Mouse (Mus musculus): ENCODE measurements around the gene Klhl33.
"Not testable (repeated sequence)": the region's sequence is repeated elsewhere in the genome, so short reads cannot be mapped to it uniquely, and the experiment has no call there.

Klhl33 gene

DNA sequence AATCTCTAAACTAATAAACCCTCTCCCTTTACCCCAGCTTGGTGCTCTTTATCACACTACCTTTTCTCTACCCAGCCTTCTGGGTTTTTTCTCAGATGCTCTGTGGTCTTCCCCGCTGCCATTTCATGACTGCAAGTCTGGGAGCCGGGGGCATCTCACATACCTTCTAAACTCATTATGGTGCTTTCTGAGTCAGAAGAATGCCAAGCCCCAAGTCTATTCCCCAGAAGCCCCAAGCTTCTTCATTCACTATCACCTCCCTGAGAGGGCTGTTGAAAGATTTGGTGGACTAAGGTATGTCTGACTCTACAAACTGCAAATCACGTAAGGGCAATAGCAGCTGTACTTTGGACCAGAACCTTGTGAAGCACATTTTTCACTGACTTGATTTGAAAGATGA, 30.3 kb downstream of the Klhl33 start:
- in situ Hi-C loops (cut with MboI; ENCODE audit: unreplicated experiment in 2 of 2) = no loop called here

DNA sequence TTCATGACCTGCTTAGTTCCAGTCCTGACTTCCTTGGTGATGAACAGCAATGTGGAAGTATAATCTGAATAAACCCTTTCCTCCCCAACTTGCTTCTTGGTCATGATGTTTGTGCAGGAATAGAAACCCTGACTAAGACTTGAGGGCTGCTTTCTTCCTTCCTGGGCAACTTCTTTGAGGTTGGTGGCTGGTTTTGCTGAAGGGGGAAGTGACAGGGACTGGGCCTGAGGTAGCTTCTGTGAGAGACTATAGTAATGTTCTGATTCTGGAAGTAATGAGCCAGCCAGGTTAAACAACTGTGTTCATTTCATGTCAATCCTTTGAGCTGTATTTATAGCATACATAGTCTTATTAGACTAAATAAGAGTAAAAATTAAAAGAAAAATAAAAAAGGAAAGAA, 32.3 kb downstream of the Klhl33 start:
- in situ Hi-C loops (cut with MboI; ENCODE audit: unreplicated experiment in 2 of 2) = not testable (repeated sequence)

DNA sequence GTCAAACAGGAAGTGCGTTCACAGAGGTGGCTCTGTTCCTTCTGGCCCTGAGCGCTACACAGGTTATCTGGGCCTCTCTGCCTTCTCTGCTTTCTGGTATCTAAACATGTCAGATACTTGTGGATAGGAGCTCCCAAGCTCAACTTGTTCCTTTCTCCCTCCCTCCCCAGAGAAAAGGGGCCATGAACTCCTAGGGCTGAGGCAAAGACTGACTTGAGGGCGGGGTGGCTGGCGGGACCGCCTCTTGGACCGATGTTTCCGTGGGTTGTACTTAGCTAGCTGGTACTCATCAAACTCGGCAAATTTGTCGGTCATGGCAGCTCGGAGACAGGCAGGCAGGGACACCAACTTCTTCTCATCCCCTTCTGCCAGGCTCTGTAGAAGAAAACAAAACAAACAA, 34.7 kb downstream of the Klhl33 start:
- in situ Hi-C loops (cut with MboI; ENCODE audit: unreplicated experiment in 2 of 2) = loop anchor here in 1 of 2 experiments (5.0 kb wide), 1 partner anchor 35 kb away; no protein-coding TSS in a partner anchor

DNA sequence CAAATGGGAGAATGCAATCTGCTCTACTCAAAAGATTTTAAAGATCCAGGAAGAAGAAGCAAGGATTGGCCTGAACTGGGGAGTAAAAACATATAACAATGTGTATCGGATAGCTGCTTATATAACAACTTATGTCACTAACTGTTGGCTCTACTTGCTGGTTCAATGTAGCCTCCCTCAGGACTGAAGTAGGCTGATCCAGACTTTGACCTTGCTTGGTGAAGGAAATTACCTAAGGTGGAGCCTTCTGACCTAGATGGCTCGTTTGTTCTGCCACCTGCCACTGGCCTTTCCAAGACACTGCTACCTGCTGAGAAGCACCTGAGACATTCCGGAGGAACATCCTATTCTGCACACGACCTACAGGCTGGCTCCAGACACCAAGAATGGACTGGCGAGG, 41.5 kb downstream of the Klhl33 start:
- in situ Hi-C loops (cut with MboI; ENCODE audit: unreplicated experiment in 2 of 2) = no loop called here
